Mouse (Mus musculus) hindbrain, embryonic 15.5 days (tissue): ENCODE results near the gene Mcmbp. TPM values are rescaled to one million over a fixed set of nuclear protein-coding genes. Genes with fewer than 3 reads are reported as not detected.
"Not testable (repeated sequence)": the region's sequence is repeated elsewhere in the genome, so short reads cannot be mapped to it uniquely, and the experiment has no call there.

Experiments
- ATAC-seq: fragments of 200-750 bp; cut with Nextera tagmentation; 2 replicates; pipeline ENCODE4 v1.8.0; 2017; ENCODE audit warnings: low read depth, moderate number of reproducible peaks, moderate TSS enrichment; ENCODE audit not compliant: low FRiP score
- H3K27ac ChIP-seq: fragments of 300-500 bp; sonication (generic); replicated peaks from 2 replicates; pipeline ENCODE4 v1.5.1; 2015; ENCODE audit warnings: mild to moderate bottlenecking, inconsistent platforms
- H3K27me3 ChIP-seq: fragments of 300-500 bp; sonication (generic); 2 replicates; pipeline ENCODE4 v1.6.1; 2015; ENCODE audit warnings: control low read depth, inconsistent platforms
- H3K36me3 ChIP-seq: fragments of 300-500 bp; sonication (generic); 2 replicates; pipeline ENCODE4 v1.6.1; 2015; ENCODE audit warnings: control low read depth, inconsistent platforms
- H3K4me1 ChIP-seq: fragments of 300-500 bp; sonication (generic); replicated peaks from 2 replicates; pipeline ENCODE4 v1.6.1; 2015; ENCODE audit warnings: control low read depth, inconsistent platforms
- H3K4me2 ChIP-seq: fragments of 300-500 bp; sonication (generic); 2 replicates; pipeline ENCODE4 v1.6.1; 2015; ENCODE audit warnings: moderate library complexity, mild to moderate bottlenecking, inconsistent platforms
- H3K4me3 ChIP-seq: fragments of 300-500 bp; sonication (generic); 2 replicates; pipeline ENCODE4 v1.5.1; 2015; ENCODE audit warnings: mild to moderate bottlenecking, inconsistent platforms
- H3K9ac ChIP-seq: fragments of 300-500 bp; sonication (generic); 2 replicates; pipeline ENCODE4 v1.6.1; 2015; ENCODE audit warnings: inconsistent platforms
- H3K9me3 ChIP-seq: fragments of 300-500 bp; sonication (generic); 2 replicates; pipeline ENCODE4 v1.6.1; 2016; ENCODE audit warnings: control low read depth, inconsistent platforms
- WGBS: fragments of 180-500 bp; shearing (Covaris S2); methylation state at CpG from one replicate; pipeline ENCODE4 v1.1.7; 2015; 5-methylcytosine and 5-hydroxymethylcytosine counted together
- polyA plus RNA-seq: library from polyadenylated mRNA; unstranded; fragments of >200 nt; fragmentation: Nextera tagmentation; extraction: Ambion mirVana; gene quantifications from 2 replicates; pipeline ENCODE4 v1.2.1, GENCODE M21; 2015

Gene Mcmbp
- polyA plus RNA-seq, 1 experiment from 2014 or later: 44.0 TPM

GRCm38 (mm10) chr7:128717991-128718390 lies 22.3 kb downstream of the Mcmbp start:
- no peak for ATAC-seq
- Histone ChIP-seq H3K4me1 (no peaks in the 10 kb centered on the region), H3K27me3 (no peaks in the 10 kb centered on the region), H3K27ac (no peak overlapping the region), H3K9me3 (no peaks in the 10 kb centered on the region), H3K9ac (no peak overlapping the region), H3K4me2 (no peak overlapping the region), H3K4me3 (no peak overlapping the region), H3K36me3 (peaks cover 68% of the 10 kb centered on the region)
- 75% methylated on average over 4 of the region's 4 CpGs for WGBS

- H3K9me3 ChIP-seq: no peaks in the 10 kb centered on the region
- H3K27ac ChIP-seq: no peak overlapping the region
- no peak overlapping the region for H3K4me3 ChIP-seq
- H3K4me2 ChIP-seq: no peak overlapping the region
- no peaks in the 10 kb centered on the region for H3K4me1 ChIP-seq
- peaks cover 84% of the 10 kb centered on the region for H3K36me3 ChIP-seq
- no peaks in the 10 kb centered on the region for H3K27me3 ChIP-seq
- peak; percentile 85 for ATAC-seq
- 28% methylated on average over 4 of the region's 4 CpGs for WGBS
- H3K9ac ChIP-seq: no peak overlapping the region
Observed at GRCm38 (mm10) chr7:128705735-128706134, 34.6 kb downstream of the Mcmbp start.

- not testable (repeated sequence) for H3K4me3 ChIP-seq, H3K4me2 ChIP-seq, H3K9ac ChIP-seq, H3K27ac ChIP-seq, H3K9me3 ChIP-seq, H3K4me1 ChIP-seq, H3K27me3 ChIP-seq, ATAC-seq
- WGBS: 89% methylated on average over 6 of the region's 6 CpGs
- peaks cover 80% of the 10 kb centered on the region for H3K36me3 ChIP-seq
Observed at GRCm38 (mm10) chr7:128699959-128700358, 40.3 kb downstream of the Mcmbp start.

- 88% methylated on average over 10 of the region's 10 CpGs for WGBS
- ATAC-seq: no peak
- Histone ChIP-seq H3K4me3 (no peak overlapping the region), H3K9me3 (no peaks in the 10 kb centered on the region), H3K4me1 (peaks cover 19% of the 10 kb centered on the region), H3K9ac (no peak overlapping the region), H3K4me2 (no peak overlapping the region), H3K36me3 (peaks cover 67% of the 10 kb centered on the region), H3K27me3 (no peaks in the 10 kb centered on the region), H3K27ac (no peak overlapping the region)
Observed at GRCm38 (mm10) chr7:128694848-128695247, 45.4 kb downstream of the Mcmbp start.

- Histone ChIP-seq H3K4me3 (no peak overlapping the region), H3K27ac (no peak overlapping the region), H3K4me1 (peaks cover 19% of the 10 kb centered on the region), H3K27me3 (no peaks in the 10 kb centered on the region), H3K9ac (no peak overlapping the region), H3K36me3 (peaks cover 57% of the 10 kb centered on the region), H3K4me2 (peak overlapping the region; percentile 54), H3K9me3 (no peaks in the 10 kb centered on the region)
- 90% methylated on average over 7 of the region's 7 CpGs for WGBS
- no peak for ATAC-seq
Observed at GRCm38 (mm10) chr7:128692163-128692562, 48.1 kb downstream of the Mcmbp start.

GRCm38 (mm10) chr7:128690796-128691195 lies 49.5 kb downstream of the Mcmbp start:
- Histone ChIP-seq H3K9me3 (no peaks in the 10 kb centered on the region), H3K27me3 (no peaks in the 10 kb centered on the region), H3K4me2 (peak overlapping the region; percentile 54), H3K4me1 (peaks cover 19% of the 10 kb centered on the region), H3K27ac (peak overlapping the region; percentile 92), H3K36me3 (peaks cover 63% of the 10 kb centered on the region), H3K4me3 (peak overlapping the region; percentile 44), H3K9ac (peak overlapping the region; percentile 29; the same call in 1 of the 2 replicates)
- WGBS: 8% methylated on average over 7 of the region's 7 CpGs
- ATAC-seq: peak; percentile 71

GRCm38 (mm10) chr7:128690070-128690469 lies 50.2 kb downstream of the Mcmbp start:
- peak overlapping the region; percentile 54 for H3K4me2 ChIP-seq
- 11% methylated on average over 7 of the region's 7 CpGs for WGBS
- H3K36me3 ChIP-seq: peaks cover 64% of the 10 kb centered on the region
- ATAC-seq: peak; percentile 62
- peak overlapping the region; percentile 92 for H3K27ac ChIP-seq
- H3K4me3 ChIP-seq: peak overlapping the region; percentile 44
- H3K9ac ChIP-seq: peak overlapping the region; percentile 66; the same call in 1 of the 2 replicates
- H3K4me1 ChIP-seq: peaks cover 19% of the 10 kb centered on the region
- no peaks in the 10 kb centered on the region for H3K9me3 ChIP-seq
- H3K27me3 ChIP-seq: no peaks in the 10 kb centered on the region

GRCm38 (mm10) chr7:128689347-128689746 lies 50.9 kb downstream of the Mcmbp start:
- Histone ChIP-seq H3K27ac (peak overlapping the region; percentile 92), H3K4me1 (peaks cover 19% of the 10 kb centered on the region), H3K27me3 (no peaks in the 10 kb centered on the region), H3K9me3 (no peaks in the 10 kb centered on the region), H3K4me2 (peak overlapping the region; percentile 54), H3K4me3 (peak overlapping the region; percentile 44), H3K9ac (peak overlapping the region; percentile 66), H3K36me3 (peaks cover 64% of the 10 kb centered on the region)
- WGBS: 58% methylated on average over 8 of the region's 8 CpGs
- ATAC-seq: no peak

- peaks cover 62% of the 10 kb centered on the region for H3K36me3 ChIP-seq
- peak overlapping the region; percentile 54 for H3K4me2 ChIP-seq
- H3K27ac ChIP-seq: peak overlapping the region; percentile 92
- H3K9me3 ChIP-seq: no peaks in the 10 kb centered on the region
- H3K9ac ChIP-seq: peak overlapping the region; percentile 66
- no peaks in the 10 kb centered on the region for H3K27me3 ChIP-seq
- peaks cover 17% of the 10 kb centered on the region for H3K4me1 ChIP-seq
- peak overlapping the region; percentile 44 for H3K4me3 ChIP-seq
- peak; percentile 84 for ATAC-seq
- 44% methylated on average over 56 of the region's 56 CpGs for WGBS
Observed at GRCm38 (mm10) chr7:128687821-128688564, 52.3 kb downstream of the Mcmbp start.

- H3K9me3 ChIP-seq: no peaks in the 10 kb centered on the region
- H3K27me3 ChIP-seq: no peaks in the 10 kb centered on the region
- H3K9ac ChIP-seq: no peak overlapping the region
- H3K4me2 ChIP-seq: no peak overlapping the region
- no peak overlapping the region for H3K4me3 ChIP-seq
- H3K36me3 ChIP-seq: peaks cover 7% of the 10 kb centered on the region
- ATAC-seq: no peak
- 74% methylated on average over 3 of the region's 3 CpGs for WGBS
- peaks cover 3% of the 10 kb centered on the region; the same call in 1 of the 2 replicates for H3K4me1 ChIP-seq
- H3K27ac ChIP-seq: no peak overlapping the region
Observed at GRCm38 (mm10) chr7:128678546-128678945, 61.7 kb downstream of the Mcmbp start.

GRCm38 (mm10) chr7:128672408-128673010 lies 67.8 kb downstream of the Mcmbp start:
- H3K27ac ChIP-seq: peak overlapping the region; percentile 81
- ATAC-seq: peak; percentile 80
- no peaks in the 10 kb centered on the region for H3K27me3 ChIP-seq
- no peak overlapping the region for H3K9ac ChIP-seq
- H3K4me3 ChIP-seq: 0 out of 2 replicates have a peak overlapping the region, but pooled peaks have one; percentile 3
- H3K36me3 ChIP-seq: 0 out of 2 replicates have a peak, but pooled peaks cover 3% of the 10 kb centered on the region
- 4% methylated on average over 15 of the region's 15 CpGs for WGBS
- H3K4me2 ChIP-seq: peak overlapping the region; percentile 35
- H3K4me1 ChIP-seq: peaks cover 23% of the 10 kb centered on the region
- H3K9me3 ChIP-seq: no peaks in the 10 kb centered on the region

- no peak overlapping the region for H3K9ac ChIP-seq
- peak; percentile 82 for ATAC-seq
- peak overlapping the region; percentile 35 for H3K4me2 ChIP-seq
- H3K27ac ChIP-seq: peak overlapping the region; percentile 81
- peaks cover 23% of the 10 kb centered on the region for H3K4me1 ChIP-seq
- 10% methylated on average over 8 of the region's 8 CpGs for WGBS
- 0 out of 2 replicates have a peak, but pooled peaks cover 3% of the 10 kb centered on the region for H3K36me3 ChIP-seq
- no peak overlapping the region for H3K4me3 ChIP-seq
- no peaks in the 10 kb centered on the region for H3K9me3 ChIP-seq
- H3K27me3 ChIP-seq: no peaks in the 10 kb centered on the region
Observed at GRCm38 (mm10) chr7:128671952-128672351, 68.3 kb downstream of the Mcmbp start.
